Mouse (Mus musculus) bone marrow macrophage, adult 2 months (primary cell): Measurements from ENCODE around the gene BC016579. TPM values are rescaled to one million over a fixed set of nuclear protein-coding genes. Genes with fewer than 3 reads are reported as not detected.

ENCODE experiments used
- H3K27ac ChIP-seq: 2 replicates; pipeline ENCODE4 v1.5.1; 2012; ENCODE audit warnings: low read depth, low read length; ENCODE audit not compliant: insufficient read depth
- H3K4me1 ChIP-seq: 2 replicates; pipeline ENCODE4 v1.6.1; 2012; ENCODE audit warnings: low read length; ENCODE audit not compliant: control insufficient read depth, insufficient read depth
- H3K4me3 ChIP-seq: 2 replicates; pipeline ENCODE4 v1.5.1; 2012; ENCODE audit warnings: mild to moderate bottlenecking, low read length, moderate library complexity; ENCODE audit not compliant: insufficient read depth
- CTCF ChIP-seq: IDR thresholded peaks from 2 replicates; pipeline ENCODE4 v1.5.1; 2012; ENCODE audit warnings: low read depth, mild to moderate bottlenecking, low read length, moderate library complexity
- POLR2A ChIP-seq: IDR thresholded peaks from 2 replicates; pipeline ENCODE4 v1.6.1; 2012; ENCODE audit warnings: mild to moderate bottlenecking, low read depth, low read length, borderline replicate concordance
- polyA plus RNA-seq: library from polyadenylated mRNA; stranded (reverse); fragments of >200 nt; gene quantifications from 2 replicates; pipeline ENCODE4 v1.2.4, GENCODE M21; 2012; ENCODE audit not compliant: missing spikeins, insufficient read depth, insufficient read length

BC016579 gene
- polyA plus RNA-seq, 1 experiment, result not detected

DNA sequence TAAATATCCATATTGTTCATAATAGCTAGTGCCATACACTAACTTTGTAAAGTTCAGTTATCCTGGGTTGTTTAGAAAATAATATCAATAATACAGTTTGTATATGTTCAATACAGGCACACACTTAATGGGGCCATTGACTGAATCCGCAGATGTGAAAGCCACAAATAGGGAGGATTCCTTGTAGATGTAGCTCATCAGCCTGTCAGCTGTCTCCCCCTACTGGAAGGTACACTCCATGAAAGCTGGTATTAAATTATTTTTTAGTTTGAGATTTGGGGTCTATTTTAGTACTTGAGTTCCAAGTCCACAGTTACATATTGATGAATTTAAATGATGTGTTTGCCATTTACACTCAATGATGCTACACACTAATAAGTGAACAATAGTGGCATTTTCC is 22.6 kb upstream of the BC016579 start:
- Histone ChIP-seq H3K4me3 (no peak overlapping the region), H3K4me1 (no peaks in the 10 kb centered on the region)

GRCm38 (mm10) chr16:45670005-45670404 is 16.1 kb upstream of the BC016579 start:
- H3K4me1 ChIP-seq, result peaks cover 19% of the 10 kb centered on the region
- TF ChIP-seq POLR2A, result no peak
- TF ChIP-seq CTCF, result no peak
- H3K4me3 ChIP-seq, result no peak overlapping the region
- H3K27ac ChIP-seq, result no peak overlapping the region

More for the DNA sequence above, 22.6 kb upstream of the BC016579 start:
- H3K27ac ChIP-seq, result no peak overlapping the region
- no peak for TF ChIP-seq CTCF
- TF ChIP-seq POLR2A, result no peak

- TF ChIP-seq CTCF, result no peak
- no peak for TF ChIP-seq POLR2A
- H3K4me3 ChIP-seq, result no peak overlapping the region
- H3K27ac ChIP-seq, result peak overlapping the region; percentile 38; the same call in 1 of the 2 replicates
- peaks cover 19% of the 10 kb centered on the region for H3K4me1 ChIP-seq
Observed at GRCm38 (mm10) chr16:45668178-45668577, 14.3 kb upstream of the BC016579 start.

- peaks cover 24% of the 10 kb centered on the region for H3K4me1 ChIP-seq
- H3K4me3 ChIP-seq, result no peak overlapping the region
- peak overlapping the region; percentile 65 for H3K27ac ChIP-seq
- TF ChIP-seq CTCF (no peak), POLR2A (no peak)
Observed at GRCm38 (mm10) chr16:45666136-45666535, 12.3 kb upstream of the BC016579 start.

GRCm38 (mm10) chr16:45662381-45662780 is 8.5 kb upstream of the BC016579 start:
- peaks cover 17% of the 10 kb centered on the region for H3K4me1 ChIP-seq
- no peak overlapping the region for H3K27ac ChIP-seq
- TF ChIP-seq POLR2A (no peak), CTCF (no peak)
- no peak overlapping the region for H3K4me3 ChIP-seq

DNA sequence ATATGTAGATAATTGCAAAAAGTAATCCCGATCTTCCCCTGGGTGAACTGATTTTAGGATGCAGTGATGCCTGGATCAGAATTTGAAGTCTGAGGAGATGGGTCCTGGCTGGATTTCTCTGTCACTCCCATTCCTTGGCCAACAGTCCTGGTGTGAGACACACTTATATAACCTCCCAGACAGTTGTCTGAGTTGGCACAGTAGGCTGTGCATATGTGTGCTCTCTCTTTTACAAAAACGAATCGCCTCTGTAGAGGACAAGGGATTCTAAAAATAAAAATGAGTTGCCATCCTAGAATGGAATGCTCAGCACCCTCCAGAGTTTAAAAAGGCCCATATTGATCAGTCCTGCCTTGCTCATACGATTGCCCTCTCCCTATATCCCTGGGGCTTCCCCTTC is 5.7 kb upstream of the BC016579 start:
- no peak overlapping the region for H3K4me3 ChIP-seq
- H3K27ac ChIP-seq, result no peak overlapping the region
- TF ChIP-seq CTCF, result no peak
- TF ChIP-seq POLR2A, result no peak
- peaks cover 11% of the 10 kb centered on the region for H3K4me1 ChIP-seq

- Histone ChIP-seq H3K27ac (no peak overlapping the region), H3K4me3 (no peak overlapping the region), H3K4me1 (peaks cover 11% of the 10 kb centered on the region)
- TF ChIP-seq CTCF (no peak), POLR2A (no peak)
Observed at GRCm38 (mm10) chr16:45658248-45658647, 4.4 kb upstream of the BC016579 start.

DNA sequence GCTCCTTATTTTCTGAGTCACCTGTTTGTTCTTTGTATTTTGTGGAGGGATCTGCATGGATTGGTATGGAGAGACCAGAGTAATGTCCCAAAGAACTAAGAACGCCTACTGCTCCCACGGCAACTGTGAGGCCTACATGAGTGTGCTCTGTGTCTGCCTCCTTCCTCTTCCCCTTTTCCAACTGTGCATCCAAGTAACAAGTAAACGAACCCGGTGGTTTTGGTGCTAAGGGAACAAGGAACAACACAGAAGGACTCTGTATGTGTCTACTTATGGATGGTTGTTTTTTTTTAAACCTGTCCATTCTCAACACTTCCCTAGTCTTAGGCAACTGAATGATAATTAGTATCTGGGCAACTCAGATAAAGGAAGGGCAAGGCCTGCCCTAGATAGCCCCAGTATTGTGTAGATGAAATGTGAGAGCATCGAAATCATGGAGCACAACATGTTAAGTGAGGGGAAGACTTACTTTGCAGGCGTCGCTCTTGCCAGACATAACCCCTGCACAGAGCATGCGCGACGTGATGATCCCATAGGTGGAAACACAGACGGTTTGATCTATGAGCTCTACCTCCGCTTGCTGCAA is 3.8 kb upstream of the BC016579 start:
- TF ChIP-seq POLR2A (no peak), CTCF (no peak)
- H3K4me3 ChIP-seq, result no peak overlapping the region
- H3K27ac ChIP-seq, result peak overlapping the region; percentile 20
- H3K4me1 ChIP-seq, result peaks cover 11% of the 10 kb centered on the region

DNA sequence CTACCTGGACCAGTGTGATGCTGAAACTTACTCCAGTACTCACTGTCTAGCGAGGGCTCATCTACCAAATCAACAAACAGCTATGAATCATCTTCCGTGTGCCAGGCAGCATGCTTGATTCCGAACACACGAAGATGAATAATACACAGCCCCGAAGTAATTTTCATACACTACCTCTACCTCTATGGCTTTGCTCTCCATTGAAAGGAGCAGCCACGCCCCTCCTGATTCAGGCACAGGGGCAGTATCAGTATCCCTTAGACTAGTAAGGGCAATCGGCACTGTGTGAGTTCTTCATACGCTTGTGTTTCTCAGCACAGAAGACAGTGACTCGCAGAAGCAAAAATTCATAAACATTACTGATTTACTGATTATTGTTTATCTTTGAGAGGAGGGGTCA is 597 bp upstream of the BC016579 start:
- TF ChIP-seq CTCF (no peak), POLR2A (no peak)
- H3K4me3 ChIP-seq, result no peak overlapping the region
- H3K27ac ChIP-seq, result no peak overlapping the region
- H3K4me1 ChIP-seq, result peaks cover 18% of the 10 kb centered on the region

GRCm38 (mm10) chr16:45653009-45653933 is 597 bp downstream of the BC016579 start:
- TF ChIP-seq POLR2A (no peak), CTCF (no peak)
- H3K27ac ChIP-seq, result no peak overlapping the region
- H3K4me1 ChIP-seq, result peaks cover 19% of the 10 kb centered on the region
- no peak overlapping the region for H3K4me3 ChIP-seq

DNA sequence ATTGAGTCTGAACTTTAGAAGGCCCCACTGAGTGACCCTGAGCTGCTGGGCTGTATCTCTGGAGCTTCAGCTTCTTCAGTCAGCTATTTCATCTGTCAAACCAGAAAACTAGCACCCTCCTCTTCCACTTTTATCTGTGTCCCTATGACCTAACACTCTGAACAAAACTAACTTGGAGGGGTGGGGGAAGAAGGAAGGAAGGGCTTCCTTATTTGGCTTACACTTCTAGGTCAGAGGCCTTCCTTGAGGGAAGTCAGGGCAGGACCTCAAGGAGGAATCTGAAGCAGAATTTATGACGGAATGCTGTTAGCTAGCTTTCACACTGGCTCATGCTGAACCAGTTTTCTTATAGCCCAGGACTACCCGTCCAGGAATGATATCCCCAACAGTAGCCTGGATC is 2.4 kb downstream of the BC016579 start:
- Histone ChIP-seq H3K27ac (peak overlapping the region; percentile 33), H3K4me3 (no peak overlapping the region), H3K4me1 (peaks cover 21% of the 10 kb centered on the region)
- no peak for TF ChIP-seq CTCF
- no peak for TF ChIP-seq POLR2A
